Mouse (Mus musculus): ENCODE results near the gene Ucp3.

The Ucp3 gene

GRCm38 (mm10) chr7:100472777-100473176 is at the start of gene Ucp3:
TSS of gene Ucp3 (plus strand) at chr7:100472990.
- DNase-seq (ENCODE audit: low spot score in 2 of 2) = no peak

- no peak for DNase-seq (ENCODE audit: low spot score in 2 of 2)
Measured at GRCm38 (mm10) chr7:100425795-100426194, 47.0 kb upstream of the Ucp3 start.

GRCm38 (mm10) chr7:100429102-100429501 is 43.7 kb upstream of the Ucp3 start:
- DNase-seq (ENCODE audit: low spot score in 2 of 2) = peak; percentile 43 to 55

GRCm38 (mm10) chr7:100429911-100430310 is 42.9 kb upstream of the Ucp3 start:
- peak; percentile 10 to 17 for DNase-seq (ENCODE audit: low spot score in 2 of 2)

- DNase-seq (ENCODE audit: low spot score in 2 of 2) = peak in 1 of 2 experiments; percentile 13
Measured at GRCm38 (mm10) chr7:100431103-100431502, 41.7 kb upstream of the Ucp3 start.

- DNase-seq (ENCODE audit: low spot score in 2 of 2) = no peak
Measured at GRCm38 (mm10) chr7:100433295-100433694, 39.5 kb upstream of the Ucp3 start.

GRCm38 (mm10) chr7:100443728-100444127 is 29.1 kb upstream of the Ucp3 start:
- DNase-seq (ENCODE audit: low spot score in 2 of 2) = no peak

- DNase-seq (ENCODE audit: low spot score in 2 of 2) = no peak
Measured at GRCm38 (mm10) chr7:100446271-100446670, 26.5 kb upstream of the Ucp3 start.

- DNase-seq (ENCODE audit: low spot score in 2 of 2) = no peak
Measured at GRCm38 (mm10) chr7:100448530-100448929, 24.3 kb upstream of the Ucp3 start.

- DNase-seq (ENCODE audit: low spot score in 2 of 2) = no peak
Measured at GRCm38 (mm10) chr7:100448985-100449384, 23.8 kb upstream of the Ucp3 start.

GRCm38 (mm10) chr7:100458153-100458552 is 14.6 kb upstream of the Ucp3 start:
- DNase-seq (ENCODE audit: low spot score in 2 of 2) = peak; percentile 57 to 68

GRCm38 (mm10) chr7:100459862-100460261 is 12.9 kb upstream of the Ucp3 start:
- no peak for DNase-seq (ENCODE audit: low spot score in 2 of 2)

GRCm38 (mm10) chr7:100461621-100462151 is 11.1 kb upstream of the Ucp3 start:
- DNase-seq (ENCODE audit: low spot score in 2 of 2) = peak; percentile 44 to 58

GRCm38 (mm10) chr7:100463194-100463593 is 9.6 kb upstream of the Ucp3 start:
- peak; percentile 58 to 73 for DNase-seq (ENCODE audit: low spot score in 2 of 2)

- no peak for DNase-seq (ENCODE audit: low spot score in 2 of 2)
Measured at GRCm38 (mm10) chr7:100463757-100464156, 9.0 kb upstream of the Ucp3 start.

- DNase-seq (ENCODE audit: low spot score in 2 of 2) = no peak
Measured at GRCm38 (mm10) chr7:100464248-100464647, 8.5 kb upstream of the Ucp3 start.

- no peak for DNase-seq (ENCODE audit: low spot score in 2 of 2)
Measured at GRCm38 (mm10) chr7:100465248-100465647, 7.5 kb upstream of the Ucp3 start.

- DNase-seq (ENCODE audit: low spot score in 2 of 2) = peak; percentile 55 to 71
Measured at GRCm38 (mm10) chr7:100465656-100466309, 7.0 kb upstream of the Ucp3 start.

- DNase-seq (ENCODE audit: low spot score in 2 of 2) = peak; percentile 71 to 88
Measured at GRCm38 (mm10) chr7:100466781-100467510, 5.8 kb upstream of the Ucp3 start.

GRCm38 (mm10) chr7:100468761-100469160 is 4.0 kb upstream of the Ucp3 start:
- no peak for DNase-seq (ENCODE audit: low spot score in 2 of 2)

GRCm38 (mm10) chr7:100469502-100469901 is 3.3 kb upstream of the Ucp3 start:
- no peak for DNase-seq (ENCODE audit: low spot score in 2 of 2)

GRCm38 (mm10) chr7:100470796-100471406 is 1.9 kb upstream of the Ucp3 start:
- DNase-seq (ENCODE audit: low spot score in 2 of 2) = no peak

GRCm38 (mm10) chr7:100471407-100471797 is 1.4 kb upstream of the Ucp3 start:
- no peak for DNase-seq (ENCODE audit: low spot score in 2 of 2)

Measured in spleen, postnatal 36 days (tissue).